Mouse (Mus musculus) thymus, adult 2 months (tissue): ENCODE data around the gene Ptgds.

Experiments
- CTCF ChIP-seq: fragments of 200-500 bp; IDR thresholded peaks from 2 replicates; pipeline ENCODE4 v1.5.1; 2012; ENCODE audit warnings: mild to moderate bottlenecking, control low read depth, low read length, moderate library complexity, borderline replicate concordance; ENCODE audit not compliant: control insufficient read depth, poor library complexity, insufficient read depth; ENCODE audit errors: extremely low read depth
- POLR2A ChIP-seq: fragments of 200-500 bp; IDR thresholded peaks from 2 replicates; pipeline ENCODE4 v1.6.1; 2012; ENCODE audit warnings: mild to moderate bottlenecking, low read length, control low read depth, moderate library complexity; ENCODE audit not compliant: control insufficient read depth, poor library complexity, insufficient read depth; ENCODE audit errors: extremely low read depth

DNA sequence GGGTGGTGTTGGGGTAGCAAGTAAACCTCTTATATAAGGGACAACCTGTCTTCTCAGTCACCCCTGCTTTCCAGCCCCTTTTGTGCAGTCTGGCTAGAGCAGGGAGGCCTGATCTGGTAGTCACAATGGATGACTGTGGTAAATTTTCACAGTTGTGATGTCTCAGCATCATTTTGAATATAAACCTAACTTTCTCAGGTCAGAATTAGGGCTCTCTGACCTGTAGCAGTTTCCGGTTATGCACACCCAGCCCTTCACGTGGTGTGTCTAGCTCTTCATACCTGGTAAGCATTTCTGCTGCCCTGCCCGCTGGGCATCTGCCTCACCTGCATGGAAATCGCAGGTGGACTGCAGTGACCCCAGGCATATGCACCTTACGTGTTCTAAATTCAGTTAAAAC, 42.6 kb downstream of the Ptgds start:
- TF ChIP-seq CTCF (no peak), POLR2A (no peak)
